Mouse (Mus musculus) spleen, postnatal 10 days (tissue): ENCODE measurements around the gene Dcxr.

ENCODE experiments used
- DNase-seq, 2 experiments: peaks; one replicate each; pipeline ENCODE4 v3.0.0; 2021 to 2022; ENCODE audit warnings: low spot score in 2 of 2

The Dcxr gene

DNA sequence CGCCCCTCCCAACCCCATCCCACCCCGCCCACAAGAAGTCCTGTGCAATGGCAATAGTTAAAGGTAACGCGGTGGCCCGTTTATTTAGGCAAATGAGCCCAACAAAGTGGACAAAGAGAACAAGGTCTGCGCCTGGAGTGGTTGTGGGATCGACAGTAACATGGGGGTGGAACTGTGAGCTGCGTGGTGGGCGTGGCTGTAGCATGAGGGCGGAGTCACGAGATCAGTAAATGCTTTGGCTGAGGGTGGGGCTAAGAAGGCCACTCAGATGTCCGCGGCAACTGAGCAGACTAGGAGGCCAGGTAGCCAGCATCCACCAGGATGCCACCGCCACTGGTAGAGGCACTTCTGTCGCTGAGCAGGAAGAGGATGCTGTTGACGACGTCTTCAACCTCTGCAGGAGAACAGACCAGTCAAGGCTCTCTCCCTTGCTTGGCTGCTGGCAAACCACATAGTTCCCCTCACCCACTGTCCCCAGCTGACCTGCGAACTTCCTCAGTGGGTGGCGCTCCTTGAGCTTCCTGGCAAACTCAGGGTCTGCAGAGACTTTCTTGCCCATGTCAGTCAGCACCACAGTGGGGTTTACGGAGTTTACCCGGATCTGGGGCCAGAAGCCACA is 2.5 kb upstream of the Dcxr start:
- DNase-seq, result peak in 1 of 2 experiments; percentile 68

DNA sequence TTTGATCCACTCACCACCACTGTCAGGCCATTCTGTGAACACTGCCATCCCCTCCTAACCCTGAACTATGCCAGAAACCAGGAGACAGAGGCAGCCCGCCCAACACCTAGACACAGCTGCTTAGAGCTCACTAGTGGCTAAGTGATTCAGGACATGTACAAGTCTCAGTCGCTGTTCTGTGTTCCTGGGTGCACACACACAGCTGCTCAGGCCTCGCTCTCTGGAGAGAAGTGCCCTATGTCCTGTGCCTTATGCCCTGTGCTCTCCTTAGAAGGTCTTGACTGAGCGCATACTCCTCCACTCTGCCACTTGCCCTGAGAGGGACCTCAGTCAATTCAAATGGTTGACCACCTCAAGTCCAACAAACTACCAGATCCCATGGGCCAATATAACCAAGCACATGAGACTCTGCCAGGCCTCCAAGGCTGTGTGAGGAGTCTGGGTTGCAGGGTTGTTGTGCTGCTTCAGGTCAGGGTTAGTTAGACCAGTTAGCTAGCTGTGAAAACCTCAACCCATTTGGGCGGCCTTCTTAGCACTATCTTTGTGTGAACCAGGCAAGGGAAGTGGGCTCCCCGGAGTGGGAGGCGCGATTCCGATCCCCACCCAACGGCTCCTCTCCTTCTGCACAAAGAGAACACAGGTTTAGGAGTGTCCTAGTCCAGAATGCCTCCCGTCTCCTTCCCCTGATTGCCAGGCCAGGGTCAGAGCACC is 1.6 kb upstream of the Dcxr start:
- no peak for DNase-seq

DNA sequence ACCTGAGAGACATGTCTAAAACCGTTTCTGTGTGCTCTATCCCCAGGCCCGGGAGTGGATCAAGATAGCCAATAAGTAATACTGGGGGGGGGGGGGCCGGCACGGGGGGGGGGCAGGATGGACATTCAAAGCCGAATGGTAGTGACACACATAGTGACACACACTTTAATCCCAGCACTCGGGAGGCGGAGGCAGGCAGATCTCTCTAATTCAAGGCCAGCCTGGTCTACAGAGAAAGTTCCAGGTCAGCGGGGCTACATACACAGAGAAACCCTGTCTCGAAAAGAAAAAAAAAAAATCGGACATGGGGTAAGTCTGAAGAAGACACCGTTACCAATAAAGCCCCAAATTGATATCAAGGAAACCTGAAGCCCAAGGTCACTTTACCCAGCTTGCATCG is 483 bp upstream of the Dcxr start:
- no peak for DNase-seq

DNA sequence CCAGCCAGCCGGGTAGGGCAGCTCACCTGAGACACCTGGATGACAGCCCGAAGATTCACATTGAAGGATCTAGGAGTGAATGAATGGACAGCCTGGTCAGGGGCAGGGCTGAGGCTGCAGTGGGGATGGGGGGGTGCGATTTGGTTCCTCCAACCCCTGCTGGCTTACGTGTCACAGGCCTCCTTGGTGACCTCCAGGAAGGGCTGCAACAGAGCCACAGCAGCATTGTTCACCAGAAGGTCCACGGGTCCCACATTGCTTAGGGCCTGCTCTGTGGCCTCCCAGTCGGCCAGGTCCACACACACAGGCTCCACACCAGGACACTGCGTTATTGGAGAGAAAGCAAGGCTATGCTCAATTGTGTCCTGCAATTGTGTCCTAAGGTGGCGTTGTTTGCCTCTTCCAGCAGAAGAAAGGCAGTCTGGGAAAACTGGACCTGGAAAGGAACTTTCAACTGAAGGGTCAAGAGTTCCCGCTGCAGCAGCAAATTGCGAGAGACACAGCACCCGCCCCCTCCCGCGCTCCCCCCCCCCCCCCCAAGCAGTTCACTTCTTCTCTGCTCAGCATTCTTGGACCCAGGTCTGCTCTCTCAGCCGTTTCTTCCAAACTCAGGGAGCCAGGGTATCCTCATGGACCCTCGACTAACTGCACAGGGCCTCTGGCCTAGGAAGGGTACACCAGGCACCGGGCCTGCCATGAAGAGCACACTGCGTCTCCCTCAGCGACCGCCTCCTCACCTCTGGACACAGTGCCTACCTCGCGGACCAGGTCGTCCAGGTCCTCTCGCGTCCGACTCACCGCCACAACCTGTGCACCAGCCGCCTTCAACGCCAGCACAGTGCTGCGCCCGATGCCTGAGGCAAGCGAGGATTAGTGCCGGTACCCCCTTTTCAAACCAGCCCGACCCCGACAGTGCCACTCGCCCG is 575 bp downstream of the Dcxr start:
- DNase-seq, result no peak

DNA sequence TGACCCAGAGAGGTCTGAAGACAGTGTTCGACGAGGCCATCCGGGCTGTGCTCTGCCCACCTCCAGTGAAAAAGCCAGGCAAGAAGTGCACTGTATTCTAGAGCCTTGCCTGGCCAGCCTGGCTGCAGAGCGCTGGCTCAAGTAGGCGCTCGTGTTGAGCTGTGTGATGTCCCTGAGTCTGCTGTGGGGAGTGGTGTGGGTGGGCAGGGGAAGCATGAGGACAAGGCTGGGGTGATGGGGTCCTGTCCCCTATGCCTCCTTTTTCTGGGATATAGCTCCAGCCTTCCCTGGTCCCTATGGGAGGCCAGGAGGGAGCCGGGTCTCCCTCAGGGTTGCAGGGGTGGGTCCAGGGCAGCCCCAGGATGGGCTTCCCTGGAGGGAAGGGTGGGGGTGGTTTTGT is 3.6 kb downstream of the Dcxr start:
- no peak for DNase-seq

DNA sequence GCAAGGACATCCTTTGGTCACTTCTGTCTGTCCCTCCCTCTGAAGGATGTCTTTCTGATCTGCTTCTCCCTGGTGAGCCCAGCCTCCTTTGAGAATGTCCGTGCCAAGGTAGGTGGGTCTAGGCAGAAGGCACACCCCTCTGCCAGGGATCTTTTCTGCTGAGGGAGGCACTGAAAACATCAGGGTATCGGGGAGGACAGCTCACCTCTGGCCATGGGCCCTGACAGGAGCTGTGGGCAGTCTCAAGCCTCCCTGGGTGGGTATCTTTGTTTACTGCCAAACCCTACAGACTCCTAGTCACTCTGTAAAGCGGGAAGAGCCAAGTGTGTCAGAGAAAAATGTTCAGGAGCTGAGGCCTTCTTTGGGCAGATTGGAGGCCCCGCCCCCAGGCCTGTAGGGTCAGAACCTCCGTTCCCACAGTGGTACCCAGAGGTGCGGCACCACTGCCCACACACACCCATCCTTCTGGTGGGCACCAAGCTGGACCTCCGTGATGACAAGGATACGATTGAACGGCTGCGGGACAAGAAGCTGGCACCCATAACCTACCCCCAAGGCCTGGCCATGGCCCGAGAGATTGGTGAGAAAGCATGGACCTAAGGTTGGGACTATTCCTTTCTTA is 4.2 kb downstream of the Dcxr start:
- no peak for DNase-seq

DNA sequence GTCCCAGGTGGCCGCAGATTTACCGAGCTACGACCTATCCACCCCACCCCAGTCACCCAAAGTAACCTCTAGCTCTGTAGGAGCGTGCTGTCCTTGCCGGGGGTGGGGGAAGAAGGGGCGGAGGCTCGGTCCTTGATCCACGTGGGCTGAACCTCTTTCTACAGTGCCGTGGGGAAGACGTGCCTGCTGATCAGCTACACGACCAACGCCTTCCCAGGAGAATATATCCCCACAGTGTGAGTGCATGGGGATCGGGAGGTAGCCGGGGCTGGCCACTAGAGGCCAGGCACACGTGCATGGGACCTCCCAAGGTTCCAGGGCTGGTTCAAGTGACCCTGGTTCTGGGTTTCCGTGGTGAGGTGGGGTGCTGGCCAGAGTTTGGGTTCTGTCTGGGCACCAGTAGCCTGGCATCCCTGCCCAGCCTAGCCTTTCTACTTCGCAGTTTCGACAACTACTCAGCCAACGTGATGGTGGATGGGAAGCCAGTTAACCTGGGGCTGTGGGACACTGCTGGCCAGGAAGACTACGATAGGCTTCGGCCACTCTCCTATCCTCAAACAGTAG is 4.9 kb downstream of the Dcxr start:
- no peak for DNase-seq

DNA sequence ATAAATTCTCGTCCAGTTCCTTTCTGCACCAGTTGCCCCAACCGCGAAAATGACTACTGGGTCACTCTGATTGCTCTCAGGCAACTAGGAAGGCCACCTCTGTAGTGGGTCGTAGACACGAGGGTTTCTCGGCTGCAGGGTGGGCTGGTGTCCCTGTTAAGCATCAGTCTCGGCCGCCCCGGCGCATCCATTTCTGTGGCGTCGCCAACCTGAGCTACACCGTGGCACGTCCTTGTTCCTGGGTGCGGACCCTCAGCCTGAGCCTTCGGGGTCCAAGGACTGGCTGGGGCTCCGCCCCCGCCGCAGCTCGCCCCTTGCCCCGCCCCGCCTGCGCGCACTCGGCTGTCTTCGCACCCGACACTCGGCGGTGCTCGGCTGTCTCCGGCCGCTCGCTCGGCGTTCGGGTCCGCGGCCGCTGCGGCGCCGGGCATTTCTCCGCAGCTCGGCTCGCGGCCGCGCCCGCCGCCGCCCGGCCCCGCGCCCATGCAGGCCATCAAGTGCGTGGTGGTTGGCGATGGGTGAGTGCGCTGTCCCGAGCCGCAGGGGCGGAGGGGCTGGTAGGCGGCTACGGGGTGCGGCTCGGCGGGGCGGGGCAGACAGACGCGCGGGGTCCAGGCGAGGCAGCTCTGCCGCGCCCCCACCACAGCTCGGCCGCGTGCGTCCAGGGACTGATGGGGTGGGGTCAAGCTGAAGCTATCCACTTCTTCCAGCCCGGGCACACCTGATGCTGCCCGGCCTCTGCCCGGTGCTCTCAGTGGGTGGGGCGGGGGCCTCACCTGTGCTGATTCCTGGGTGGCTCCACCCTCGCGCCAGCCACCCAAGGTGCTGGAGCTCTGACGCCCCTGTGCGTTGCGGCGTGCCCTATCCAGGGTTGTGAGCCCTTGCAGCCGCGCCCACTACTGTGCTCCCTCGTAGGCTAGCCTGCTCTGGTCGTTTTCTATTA is 5.7 kb downstream of the Dcxr start, which contains the start of gene Rac3:
Gene Rac3, plus strand, starts transcription at position 347 of the 943 bp plus-strand sequence.
- peak in 1 of 2 experiments; percentile 65 for DNase-seq

DNA sequence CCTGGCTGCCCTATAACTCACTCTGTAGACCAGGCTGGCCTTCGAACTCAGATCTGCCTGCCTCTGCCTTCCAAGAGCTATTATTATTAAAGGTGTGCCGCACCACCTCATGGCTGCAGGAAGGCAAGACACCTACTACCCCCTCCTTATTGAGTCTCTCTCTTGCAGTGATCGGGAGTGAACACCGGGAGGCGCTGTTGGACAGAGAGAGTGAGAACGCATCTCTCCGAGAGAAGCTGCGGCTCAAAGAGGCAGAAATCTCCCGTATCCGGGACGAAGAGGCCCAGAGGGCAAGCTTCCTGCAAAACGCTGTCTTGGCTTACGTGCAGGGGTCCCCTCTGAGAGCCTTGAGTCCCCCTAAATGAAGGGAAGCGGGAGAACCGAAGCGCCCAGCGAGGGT is 6.6 kb downstream of the Dcxr start:
- DNase-seq, result peak; percentile 81 to 95

DNA sequence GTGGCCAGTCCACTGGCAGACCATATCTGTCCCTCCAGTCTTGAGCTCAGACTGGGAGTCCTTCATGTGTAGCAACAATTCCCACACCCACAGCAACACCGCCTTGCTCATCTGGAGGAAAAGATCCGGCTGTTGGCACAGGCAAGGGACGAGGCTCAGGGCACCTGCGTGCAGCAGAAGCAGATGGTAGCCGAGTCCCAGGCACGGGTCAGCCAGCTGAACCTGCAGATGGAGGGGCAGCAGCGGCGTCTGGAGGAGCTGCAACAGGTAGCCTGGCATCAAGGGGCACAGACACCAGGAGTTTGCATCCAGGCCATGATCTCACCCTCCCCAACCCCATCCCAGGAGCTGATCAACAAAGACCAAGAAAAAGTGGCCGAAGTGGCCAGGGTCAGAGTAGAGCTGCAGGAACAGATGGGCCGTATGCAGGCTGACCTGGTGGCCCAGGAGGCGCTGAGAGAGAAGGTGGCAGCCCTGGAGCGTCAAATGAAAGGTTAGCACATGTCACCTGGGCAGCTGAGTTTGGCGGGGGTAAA is 7.2 kb downstream of the Dcxr start:
- no peak for DNase-seq

DNA sequence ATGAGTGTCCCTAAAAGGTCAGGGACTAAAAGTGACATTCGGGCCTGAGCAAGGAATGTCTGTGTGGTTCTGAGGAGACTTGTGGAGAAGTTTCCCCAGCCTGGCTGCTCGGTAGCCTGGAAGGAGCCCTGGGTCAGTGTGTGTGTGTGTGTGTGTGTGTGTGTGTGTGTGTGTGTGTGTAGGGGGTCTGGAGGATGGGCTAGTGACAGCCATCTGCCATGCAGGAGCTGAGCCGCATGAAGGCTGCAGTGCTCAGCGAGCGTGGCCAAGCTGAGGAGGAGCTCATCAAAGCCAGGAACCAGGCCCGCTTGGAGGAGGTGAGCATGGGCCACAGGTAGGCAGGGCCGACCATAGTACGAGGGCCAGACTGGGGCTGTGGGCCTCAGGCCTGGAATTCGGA is 7.8 kb downstream of the Dcxr start:
- DNase-seq, result no peak

DNA sequence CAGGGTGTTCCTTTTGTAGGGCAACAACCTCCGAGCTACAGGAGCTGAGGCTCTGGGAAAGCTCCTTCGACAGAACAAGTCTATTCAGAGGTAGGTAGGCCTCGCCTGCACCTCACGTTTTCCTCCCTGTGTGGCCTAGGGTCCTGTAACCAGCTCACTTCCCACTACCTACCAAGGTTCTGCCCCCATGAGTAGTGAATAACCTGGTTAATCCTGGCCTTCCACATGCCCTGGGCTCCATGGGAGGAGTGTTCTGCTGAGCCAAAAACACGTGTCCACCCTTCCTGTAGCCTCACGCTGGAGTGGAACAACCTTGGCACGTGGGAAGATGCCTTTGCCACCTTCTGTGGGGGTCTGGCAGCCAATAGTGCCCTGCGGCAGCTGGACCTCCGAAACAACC is 11.9 kb downstream of the Dcxr start:
- no peak for DNase-seq

DNA sequence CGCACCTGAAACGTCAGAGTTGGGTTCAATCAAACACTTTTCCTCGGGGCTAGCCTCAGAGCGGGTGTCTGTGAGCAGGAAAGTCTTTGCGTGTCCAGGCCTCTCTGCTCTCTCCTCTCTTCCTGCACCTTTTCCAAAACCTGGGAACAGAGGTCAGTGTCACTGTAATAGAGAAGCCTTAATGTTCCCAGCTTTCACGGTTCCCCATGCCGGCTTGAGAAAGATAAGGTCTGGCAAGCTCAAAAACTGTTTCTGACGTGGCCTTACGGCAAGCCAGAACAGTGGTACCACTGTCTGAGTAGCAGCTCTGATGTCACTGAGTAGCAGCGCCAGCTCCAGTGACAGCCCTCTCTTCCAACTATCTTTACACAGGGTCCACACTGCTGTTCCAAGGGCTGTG is 12.5 kb downstream of the Dcxr start:
- DNase-seq, result no peak

DNA sequence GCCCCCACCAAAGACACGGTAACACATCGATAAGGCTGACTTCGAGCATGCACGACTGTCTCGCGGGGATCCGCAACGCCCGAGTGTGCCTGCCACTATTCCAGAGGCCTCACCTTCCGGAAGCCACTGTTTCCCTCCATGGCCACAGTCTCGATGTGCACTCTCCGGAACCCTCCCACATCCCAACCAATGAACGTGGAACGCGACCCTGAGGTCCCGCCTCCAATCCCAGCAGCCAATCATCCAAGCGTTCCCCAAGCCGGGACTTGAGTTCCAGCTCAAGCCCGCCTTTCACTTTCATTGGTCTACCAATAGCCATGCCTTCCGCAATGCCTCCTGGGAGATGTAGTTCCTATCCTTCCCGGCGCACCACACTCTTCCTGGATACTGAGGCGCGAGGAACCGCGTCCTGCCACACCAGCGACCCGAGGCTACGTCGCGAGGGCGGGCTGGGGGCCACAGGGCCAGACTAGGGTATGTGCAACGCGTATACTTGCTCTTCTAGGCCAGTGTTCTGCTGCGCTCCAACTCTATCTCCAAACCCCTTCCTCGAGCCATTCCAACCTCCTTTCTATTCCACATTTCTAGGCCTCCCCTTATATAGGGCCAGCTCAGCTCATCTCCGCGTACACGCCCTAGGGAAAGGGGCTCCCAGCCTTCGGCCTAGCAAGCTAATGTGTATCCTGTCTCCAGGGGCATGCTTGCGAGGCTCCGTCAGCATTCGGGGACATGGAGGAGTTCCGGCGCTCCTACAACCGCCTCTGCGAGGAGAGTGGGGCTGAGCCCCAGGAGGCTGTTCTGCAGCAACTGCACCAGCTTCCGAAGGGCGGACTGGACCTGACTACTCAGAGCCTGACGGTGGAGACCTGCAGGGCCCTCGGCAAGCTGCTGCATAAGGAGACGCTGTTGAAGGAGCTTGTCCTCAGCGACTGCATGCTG is 13.2 kb downstream of the Dcxr start, which contains the start of the genes Cenpx and Lrrc45:
Gene Cenpx, minus strand, starts transcription at position 159 of the 939 bp plus-strand sequence.
Gene Lrrc45, plus strand, starts transcription at position 346 of the 939 bp plus-strand sequence.
- DNase-seq, result peak; percentile 92 to 97

DNA sequence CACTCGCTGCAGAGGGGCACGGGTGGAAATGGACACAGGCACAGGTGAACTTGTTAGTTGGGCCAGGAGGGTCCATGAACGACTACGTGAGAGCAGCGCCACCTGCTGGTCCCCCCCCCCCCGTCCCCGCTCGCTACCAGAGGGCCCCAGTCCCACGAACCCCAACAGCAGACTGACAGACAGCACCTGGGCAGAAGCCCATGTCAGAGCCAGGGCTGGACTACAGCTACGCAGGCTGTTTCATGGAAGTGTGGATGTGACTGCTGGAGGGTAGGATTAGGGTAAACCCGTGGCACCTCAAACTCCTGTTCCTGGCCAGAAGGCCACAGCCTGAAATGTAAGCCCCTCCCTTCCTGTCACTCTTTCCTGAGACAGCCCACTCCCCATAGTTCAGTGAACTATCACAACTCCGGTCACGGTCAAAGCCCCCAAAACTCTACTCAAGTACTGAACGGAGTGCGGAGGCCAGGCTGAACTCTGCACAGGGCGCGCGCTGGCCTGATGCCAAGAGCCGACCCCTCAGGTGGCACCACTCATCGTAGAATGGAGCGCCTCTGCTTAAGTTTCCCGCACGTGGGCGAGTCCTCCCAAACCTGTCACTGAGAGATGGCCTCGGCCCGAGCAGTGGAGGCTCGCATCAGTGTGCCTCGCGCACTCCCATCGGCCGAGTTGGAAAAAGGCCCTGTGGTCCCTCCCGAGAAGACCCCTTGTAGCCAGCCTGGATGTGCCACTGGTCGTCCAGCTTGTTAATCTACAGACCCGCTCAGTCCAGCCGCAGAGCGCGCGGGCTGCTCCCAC is 14.1 kb downstream of the Dcxr start:
- peak; percentile 57 to 79 for DNase-seq

DNA sequence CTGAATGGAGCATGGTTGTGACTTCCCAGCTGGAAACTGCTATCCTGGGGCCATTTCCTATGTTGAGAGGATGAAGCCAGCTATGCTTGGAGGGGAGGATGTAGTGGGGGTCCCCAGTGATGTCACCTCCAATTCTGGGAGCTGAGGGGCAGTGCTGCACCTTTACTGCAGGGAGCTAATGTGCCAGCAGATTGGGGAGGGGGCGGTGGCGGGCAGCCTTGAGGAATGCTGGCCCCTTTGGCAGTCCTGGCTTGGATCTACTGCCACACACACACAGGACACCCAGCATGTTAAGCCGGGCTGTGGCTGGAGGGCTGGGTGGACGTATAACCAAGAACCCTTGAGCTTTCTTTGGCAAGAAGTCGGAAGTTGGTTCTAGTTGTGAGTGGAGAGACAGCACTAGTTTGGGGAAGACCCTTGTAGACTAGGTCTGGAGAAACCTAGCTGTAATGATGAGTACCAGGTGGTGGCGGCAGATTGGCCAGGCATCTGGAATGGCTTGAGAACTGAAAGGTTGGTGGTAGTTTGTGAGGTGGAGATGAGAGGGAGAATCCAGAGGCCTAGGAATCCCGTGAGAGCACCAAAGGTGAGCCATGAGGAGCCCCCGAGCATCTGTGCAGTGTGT is 15.0 kb downstream of the Dcxr start:
- no peak for DNase-seq

DNA sequence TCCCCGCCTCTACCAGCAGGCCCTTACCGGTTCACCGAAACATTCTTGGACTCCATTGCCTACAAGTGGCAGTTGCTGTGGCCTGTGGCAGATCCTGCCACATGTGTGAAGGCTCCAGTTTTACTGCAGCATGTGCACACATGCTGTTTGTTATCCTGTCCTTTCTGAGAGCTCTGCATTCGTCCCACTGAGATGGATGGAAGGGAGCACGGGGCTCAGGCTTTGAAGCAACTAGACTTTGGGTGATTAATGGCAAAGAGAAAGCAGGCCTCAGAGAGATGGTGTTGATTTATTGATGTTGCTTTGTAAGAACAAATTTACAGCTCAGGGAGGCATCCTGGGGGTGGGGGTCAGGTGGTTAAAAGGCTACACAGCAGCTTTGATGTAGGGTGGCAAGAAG is 16.4 kb downstream of the Dcxr start:
- no peak for DNase-seq

DNA sequence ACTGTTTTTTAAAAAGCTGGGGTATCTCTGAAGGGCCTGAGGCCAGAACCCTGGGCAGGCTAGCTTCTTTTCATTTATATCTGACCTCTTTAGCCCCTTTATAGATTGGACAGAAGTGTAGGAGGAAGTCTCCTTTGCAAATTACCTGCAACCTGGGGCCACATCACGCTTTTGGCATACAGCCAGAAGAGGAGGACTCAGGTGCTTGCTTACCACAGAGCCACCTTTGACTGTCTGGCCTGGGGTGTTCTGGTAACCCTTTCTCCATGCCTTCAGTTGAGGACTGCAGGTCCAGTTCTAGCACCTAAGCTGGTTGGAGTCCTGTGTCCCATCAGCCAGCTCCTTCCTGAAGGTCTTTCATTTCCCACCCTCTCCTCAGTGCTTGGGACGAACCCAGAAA is 17.5 kb downstream of the Dcxr start:
- no peak for DNase-seq
